Mouse (Mus musculus) left cerebral cortex, postnatal 25 days (tissue): ENCODE results near the gene Foxo4. TPM values are rescaled to one million over a fixed set of nuclear protein-coding genes. Genes with fewer than 3 reads are reported as not detected.

Experiments used
- DNase-seq, 2 experiments: peaks; one replicate each; pipeline ENCODE4 v3.0.0; 2022; ENCODE audit warnings: low spot score in 2 of 2, mixed read lengths in 1 of 2
- intact Hi-C: fragments of 180-260 bp; cut with DNase I; formaldehyde crosslinking; loops from one replicate; pipeline ENCODE4 v1.15.1; 2025
- total RNA-seq, 2 experiments: library from RNA; stranded (reverse); gene quantifications; 2 replicates each; pipeline ENCODE4 v1.2.3; 2021

The Foxo4 gene
- total RNA-seq, 2 experiments from 2014 or later: 15.4 to 18.1 TPM

DNA sequence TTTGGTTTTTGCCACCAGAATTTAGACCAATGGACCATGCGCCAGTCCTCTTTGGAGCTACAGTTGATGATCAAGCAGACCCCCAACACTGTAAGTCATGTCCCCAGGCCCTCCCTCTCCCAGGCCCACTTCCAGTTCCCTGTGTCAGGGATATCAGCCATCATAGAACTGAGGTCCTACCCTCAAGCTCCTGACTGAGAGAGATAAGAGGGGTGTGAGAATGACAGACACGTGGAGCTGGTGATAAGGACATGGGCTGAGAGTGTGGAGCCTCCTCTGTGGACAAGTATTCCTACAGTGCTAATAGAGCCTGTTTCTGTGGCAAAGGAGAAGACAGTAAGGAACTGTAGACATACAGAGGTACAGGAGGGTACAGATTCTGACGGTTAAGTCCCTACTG is 33.2 kb downstream of the Foxo4 start:
- intact Hi-C loops: no loop called here
- DNase-seq: no peak

DNA sequence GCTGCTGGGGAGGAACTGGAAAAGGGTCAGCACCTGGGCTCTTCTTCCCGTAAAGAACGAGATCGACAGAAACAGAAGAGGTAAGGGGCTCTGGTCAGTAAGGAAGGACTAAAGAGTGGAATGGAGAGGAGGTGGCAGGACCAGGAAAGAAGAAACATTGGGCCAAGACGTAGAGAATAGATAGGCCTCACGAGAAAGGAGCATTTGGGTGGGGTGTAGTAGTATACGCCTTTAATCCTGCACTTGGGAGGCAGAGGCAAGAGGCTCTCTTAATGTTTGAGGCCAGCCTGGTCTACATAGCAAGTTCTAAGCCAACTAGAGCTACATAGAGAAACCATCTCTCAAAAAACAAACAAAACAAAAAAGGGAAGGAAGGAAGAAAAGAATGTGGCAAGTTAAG is 34.1 kb downstream of the Foxo4 start:
- intact Hi-C loops: no loop called here
- DNase-seq: no peak

GRCm38 (mm10) chrX:101289037-101289436 is 34.7 kb downstream of the Foxo4 start:
- DNase-seq: no peak
- intact Hi-C loops: no loop called here

- intact Hi-C loops: no loop called here
- no peak for DNase-seq
Observed at GRCm38 (mm10) chrX:101290111-101290510, 35.8 kb downstream of the Foxo4 start.

GRCm38 (mm10) chrX:101299055-101299454 is 44.7 kb downstream of the Foxo4 start, which contains the start of gene Nlgn3:
Gene Nlgn3, plus strand, starts transcription at chrX:101299168.
- peak in 1 of 2 experiments; percentile 55 for DNase-seq
- intact Hi-C loops: no loop called here

DNA sequence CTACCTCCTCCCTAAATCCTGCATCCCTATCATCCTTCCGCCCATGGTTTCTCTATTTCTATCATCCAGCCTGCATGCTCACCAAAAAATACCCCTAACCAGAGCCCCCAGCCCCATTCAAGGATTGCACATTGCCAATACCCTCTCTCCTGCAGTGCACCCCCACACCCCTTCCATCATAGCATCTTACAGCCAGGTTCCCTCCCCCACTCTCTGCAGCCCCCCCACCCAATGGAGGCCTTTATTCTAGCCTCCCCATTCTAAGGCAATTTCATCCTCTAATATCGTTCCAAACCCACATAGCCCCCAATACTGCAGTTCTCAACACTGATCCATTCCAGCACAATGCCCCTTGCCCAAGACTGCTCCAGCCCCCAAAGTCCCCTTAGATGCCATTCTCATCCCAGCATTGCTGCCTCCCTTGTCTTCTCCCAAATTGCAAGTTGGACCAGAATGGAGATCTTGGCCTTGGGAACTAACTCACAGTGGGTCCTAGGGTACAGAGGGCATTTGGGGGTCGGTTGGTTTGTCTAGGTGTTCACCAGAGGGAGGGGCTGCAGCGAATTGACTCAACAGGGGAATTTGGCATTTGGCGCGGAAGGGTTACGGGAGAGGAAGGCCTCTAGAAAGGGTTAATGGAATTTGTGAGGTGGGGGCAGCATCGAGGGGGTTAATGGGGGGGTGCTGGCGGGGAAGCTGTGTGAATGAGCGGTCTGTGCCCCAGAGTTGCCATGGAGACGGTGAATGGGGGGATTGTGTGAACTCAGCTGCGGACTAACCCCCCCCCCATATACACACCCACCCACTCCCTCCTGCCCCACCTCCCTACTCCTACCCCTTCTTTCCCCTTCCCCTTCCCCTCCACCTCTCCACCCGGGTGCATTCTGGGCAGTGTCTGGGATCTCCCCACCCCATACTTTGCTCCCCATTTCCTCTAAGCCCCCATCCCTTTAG is 45.4 kb downstream of the Foxo4 start:
- no peak for DNase-seq
- intact Hi-C loops: loop anchor here (1.0 kb wide), 1 partner anchor 33 kb away; no protein-coding TSS in a partner anchor

DNA sequence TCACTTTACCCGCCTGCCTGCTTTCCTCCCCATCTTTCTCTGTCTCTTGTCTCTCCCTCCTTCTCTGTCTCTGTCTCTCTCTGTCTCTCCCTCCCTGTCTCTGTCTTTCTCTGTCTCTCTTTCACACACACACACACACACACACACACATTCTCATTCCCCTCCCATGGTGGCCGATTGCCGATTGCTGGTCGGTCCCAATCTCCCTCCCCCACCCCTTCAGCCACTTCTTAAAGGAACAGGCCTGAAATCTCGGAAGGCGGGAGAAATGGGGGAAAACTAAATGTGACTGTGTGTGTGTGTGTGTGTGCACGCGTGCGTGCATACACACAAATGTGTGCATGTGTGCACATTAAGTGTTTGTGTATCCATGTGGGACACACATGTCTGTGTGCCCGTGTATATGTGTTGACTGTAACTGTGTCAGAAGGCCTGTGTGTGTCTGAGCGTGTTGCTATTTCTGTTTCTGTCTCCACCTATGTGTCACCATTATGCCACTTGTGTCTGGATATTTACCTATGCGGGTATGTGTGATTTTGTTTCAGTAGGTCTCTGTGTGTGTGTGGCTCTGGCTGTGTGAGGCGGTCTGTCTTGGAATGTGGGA is 46.2 kb downstream of the Foxo4 start:
- peak in 1 of 2 experiments; percentile 35 for DNase-seq
- intact Hi-C loops: loop anchor here (1.0 kb wide), 1 partner anchor 32 kb away; no protein-coding TSS in a partner anchor

- no peak for DNase-seq
- intact Hi-C loops: no loop called here
Observed at GRCm38 (mm10) chrX:101301654-101302053, 47.3 kb downstream of the Foxo4 start.

- intact Hi-C loops: no loop called here
- DNase-seq: no peak
Observed at GRCm38 (mm10) chrX:101304646-101305045, 50.3 kb downstream of the Foxo4 start.

DNA sequence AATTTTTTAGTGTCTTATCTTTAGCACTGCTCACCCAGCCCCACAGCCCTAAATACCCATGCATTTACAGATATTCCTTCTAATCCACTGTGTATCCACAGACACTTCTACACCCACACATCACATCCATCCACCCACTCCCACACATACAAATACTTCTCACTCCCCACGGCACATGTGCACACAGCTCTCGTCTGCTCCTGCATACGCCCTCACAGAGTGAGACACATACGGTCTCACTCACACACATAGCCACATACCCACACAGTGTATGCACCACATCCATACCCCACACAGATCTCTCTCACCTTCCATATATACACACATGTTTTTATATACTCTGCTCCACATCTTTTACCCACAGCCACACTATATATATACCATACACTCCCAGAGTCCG is 55.0 kb downstream of the Foxo4 start:
- DNase-seq: peak in 1 of 2 experiments; percentile 80
- intact Hi-C loops: no loop called here

Other genes starting within 250 kb of the Foxo4 start
- gene Tex11, start 194.9 kb upstream of the Foxo4 start, total RNA-seq: under 1 TPM in 1 of 2 experiments, not detected in 1; 0.18 TPM
- gene Slc7a3, start 168.5 kb upstream of the Foxo4 start, total RNA-seq: 1 to 10 TPM; 6.7 to 7.4 TPM
- gene Snx12, start 32.0 kb upstream of the Foxo4 start, total RNA-seq: 10 to 100 TPM; 69.4 to 75.2 TPM
- gene Gm614, start 9.5 kb downstream of the Foxo4 start, total RNA-seq: not detected
- 1 to 10 TPM; 1.5 to 1.6 TPM for gene Il2rg, start 13.7 kb downstream of the Foxo4 start, total RNA-seq
- gene Gm20489, start 14.5 kb downstream of the Foxo4 start, total RNA-seq: not detected
- gene Med12, start 19.5 kb downstream of the Foxo4 start, total RNA-seq: 10 to 100 TPM; 18.4 to 22.7 TPM
- 100 to 1,000 TPM; 174 to 180 TPM for gene Nlgn3, start 44.6 kb downstream of the Foxo4 start, total RNA-seq
- gene Gjb1, start 121.8 kb downstream of the Foxo4 start, total RNA-seq: 10 to 100 TPM in 1 of 2 experiments, 1 to 10 TPM in 1; 8.3 to 10.3 TPM
- 100 to 1,000 TPM; 119 to 145 TPM for gene Zmym3, start 166.3 kb downstream of the Foxo4 start, total RNA-seq
- 100 to 1,000 TPM; 118 to 130 TPM for gene Nono, start 174.8 kb downstream of the Foxo4 start, total RNA-seq
- gene Itgb1bp2, start 194.6 kb downstream of the Foxo4 start, total RNA-seq: 1 to 10 TPM in 1 of 2 experiments, under 1 TPM in 1; 0.66 to 1.2 TPM